Mouse (Mus musculus): ENCODE measurements around the gene Mast3. TPM values are rescaled to one million over a fixed set of nuclear protein-coding genes. Genes with fewer than 3 reads are reported as not detected.

The Mast3 gene
- polyA plus RNA-seq, 1 experiment from 2014 or later: 13.5 TPM

GRCm38 (mm10) chr8:70746676-70747075, 58.2 kb downstream of the Mast3 start:
- DNase-seq (ENCODE audit: low spot score) (no peak), ATAC-seq (ENCODE audit: low read depth) (no peak)
- no peak overlapping the region for H3K27ac ChIP-seq (replicated peaks; ENCODE audit: low read depth, low read length)
- H3K4me2 ChIP-seq (ENCODE audit: low read depth, low read length): no peak overlapping the region
- H3K9ac ChIP-seq (ENCODE audit: low read depth, low read length): no peak overlapping the region
- no peaks in the 10 kb centered on the region for H3K36me3 ChIP-seq (ENCODE audit: control insufficient read depth, insufficient read depth, low read length)
- WGBS: 60% methylated on average over 9 of the region's 9 CpGs
- no peak overlapping the region for H3K4me3 ChIP-seq (ENCODE audit: low read depth, low read length)
- 0 out of 2 replicates have a peak, but pooled peaks cover 3% of the 10 kb centered on the region for H3K4me1 ChIP-seq (ENCODE audit: control insufficient read depth, insufficient read depth, low read length)
- H3K9me3 ChIP-seq (ENCODE audit: control insufficient read depth, low read length): no peaks in the 10 kb centered on the region
- H3K27me3 ChIP-seq (replicated peaks; ENCODE audit: control insufficient read depth, insufficient read depth, low read length): peaks cover 72% of the 10 kb centered on the region

GRCm38 (mm10) chr8:70745691-70746220, 59.1 kb downstream of the Mast3 start:
- H3K4me2 ChIP-seq (ENCODE audit: low read depth, low read length): no peak overlapping the region
- peaks cover 79% of the 10 kb centered on the region for H3K27me3 ChIP-seq (replicated peaks; ENCODE audit: control insufficient read depth, insufficient read depth, low read length)
- no peak for DNase-seq (ENCODE audit: low spot score)
- 50% methylated on average over 13 of the region's 19 CpGs for WGBS
- no peak overlapping the region for H3K4me3 ChIP-seq (ENCODE audit: low read depth, low read length)
- no peaks in the 10 kb centered on the region for H3K9me3 ChIP-seq (ENCODE audit: control insufficient read depth, low read length)
- no peaks in the 10 kb centered on the region for H3K36me3 ChIP-seq (ENCODE audit: control insufficient read depth, insufficient read depth, low read length)
- H3K4me1 ChIP-seq (ENCODE audit: control insufficient read depth, insufficient read depth, low read length): 0 out of 2 replicates have a peak, but pooled peaks cover 3% of the 10 kb centered on the region
- no peak for ATAC-seq (ENCODE audit: low read depth)
- no peak overlapping the region for H3K9ac ChIP-seq (ENCODE audit: low read depth, low read length)
- H3K27ac ChIP-seq (replicated peaks; ENCODE audit: low read depth, low read length): no peak overlapping the region

GRCm38 (mm10) chr8:70744806-70745205, 60.0 kb downstream of the Mast3 start:
- Histone ChIP-seq H3K27ac (replicated peaks; ENCODE audit: low read depth, low read length) (no peak overlapping the region), H3K4me1 (ENCODE audit: control insufficient read depth, insufficient read depth, low read length) (0 out of 2 replicates have a peak, but pooled peaks cover 3% of the 10 kb centered on the region), H3K9ac (ENCODE audit: low read depth, low read length) (no peak overlapping the region), H3K36me3 (ENCODE audit: control insufficient read depth, insufficient read depth, low read length) (no peaks in the 10 kb centered on the region), H3K4me3 (ENCODE audit: low read depth, low read length) (no peak overlapping the region), H3K4me2 (ENCODE audit: low read depth, low read length) (no peak overlapping the region), H3K9me3 (ENCODE audit: control insufficient read depth, low read length) (no peaks in the 10 kb centered on the region), H3K27me3 (replicated peaks; ENCODE audit: control insufficient read depth, insufficient read depth, low read length) (peaks cover 84% of the 10 kb centered on the region)
- ATAC-seq (ENCODE audit: low read depth): no peak
- 56% methylated on average over 11 of the region's 11 CpGs for WGBS
- DNase-seq (ENCODE audit: low spot score): no peak

- 4% methylated on average over 47 of the region's 48 CpGs for WGBS
- Histone ChIP-seq H3K4me3 (ENCODE audit: low read depth, low read length) (peak overlapping the region; percentile 36), H3K4me1 (ENCODE audit: control insufficient read depth, insufficient read depth, low read length) (0 out of 2 replicates have a peak, but pooled peaks cover 3% of the 10 kb centered on the region), H3K9me3 (ENCODE audit: control insufficient read depth, low read length) (no peaks in the 10 kb centered on the region), H3K9ac (ENCODE audit: low read depth, low read length) (peak overlapping the region; percentile 55), H3K36me3 (ENCODE audit: control insufficient read depth, insufficient read depth, low read length) (no peaks in the 10 kb centered on the region), H3K27ac (replicated peaks; ENCODE audit: low read depth, low read length) (no peak overlapping the region), H3K4me2 (ENCODE audit: low read depth, low read length) (peak overlapping the region; percentile 59), H3K27me3 (replicated peaks; ENCODE audit: control insufficient read depth, insufficient read depth, low read length) (peaks cover 78% of the 10 kb centered on the region)
- ATAC-seq (ENCODE audit: low read depth) (peak; percentile 16; the same call in 1 of the 2 replicates), DNase-seq (ENCODE audit: low spot score) (peak; percentile 50)
Measured at GRCm38 (mm10) chr8:70743656-70744590, 60.9 kb downstream of the Mast3 start.

- Histone ChIP-seq H3K27me3 (replicated peaks; ENCODE audit: control insufficient read depth, insufficient read depth, low read length) (peaks cover 71% of the 10 kb centered on the region), H3K9ac (ENCODE audit: low read depth, low read length) (0 out of 2 replicates have a peak overlapping the region, but pooled peaks have one; percentile 5), H3K4me1 (ENCODE audit: control insufficient read depth, insufficient read depth, low read length) (0 out of 2 replicates have a peak, but pooled peaks cover 3% of the 10 kb centered on the region), H3K27ac (replicated peaks; ENCODE audit: low read depth, low read length) (no peak overlapping the region), H3K9me3 (ENCODE audit: control insufficient read depth, low read length) (no peaks in the 10 kb centered on the region), H3K36me3 (ENCODE audit: control insufficient read depth, insufficient read depth, low read length) (no peaks in the 10 kb centered on the region), H3K4me3 (ENCODE audit: low read depth, low read length) (peak overlapping the region; percentile 36), H3K4me2 (ENCODE audit: low read depth, low read length) (peak overlapping the region; percentile 59)
- ATAC-seq (ENCODE audit: low read depth): no peak
- DNase-seq (ENCODE audit: low spot score): no peak
- 3% methylated on average over 28 of the region's 38 CpGs for WGBS
Measured at GRCm38 (mm10) chr8:70742981-70743655, 61.7 kb downstream of the Mast3 start.

GRCm38 (mm10) chr8:70742176-70742575, 62.7 kb downstream of the Mast3 start:
- WGBS: 56% methylated on average over 11 of the region's 11 CpGs
- peaks cover 65% of the 10 kb centered on the region for H3K27me3 ChIP-seq (replicated peaks; ENCODE audit: control insufficient read depth, insufficient read depth, low read length)
- H3K36me3 ChIP-seq (ENCODE audit: control insufficient read depth, insufficient read depth, low read length): no peaks in the 10 kb centered on the region
- no peak for ATAC-seq (ENCODE audit: low read depth)
- no peak overlapping the region for H3K27ac ChIP-seq (replicated peaks; ENCODE audit: low read depth, low read length)
- no peak overlapping the region for H3K4me2 ChIP-seq (ENCODE audit: low read depth, low read length)
- DNase-seq (ENCODE audit: low spot score): no peak
- no peaks in the 10 kb centered on the region for H3K9me3 ChIP-seq (ENCODE audit: control insufficient read depth, low read length)
- H3K9ac ChIP-seq (ENCODE audit: low read depth, low read length): no peak overlapping the region
- 0 out of 2 replicates have a peak, but pooled peaks cover 3% of the 10 kb centered on the region for H3K4me1 ChIP-seq (ENCODE audit: control insufficient read depth, insufficient read depth, low read length)
- no peak overlapping the region for H3K4me3 ChIP-seq (ENCODE audit: low read depth, low read length)

- ATAC-seq (ENCODE audit: low read depth): no peak
- no peak for DNase-seq (ENCODE audit: low spot score)
- H3K9ac ChIP-seq (ENCODE audit: low read depth, low read length): no peak overlapping the region
- H3K36me3 ChIP-seq (ENCODE audit: control insufficient read depth, insufficient read depth, low read length): no peaks in the 10 kb centered on the region
- no peaks in the 10 kb centered on the region for H3K9me3 ChIP-seq (ENCODE audit: control insufficient read depth, low read length)
- H3K4me2 ChIP-seq (ENCODE audit: low read depth, low read length): no peak overlapping the region
- no peak overlapping the region for H3K27ac ChIP-seq (replicated peaks; ENCODE audit: low read depth, low read length)
- 0 out of 2 replicates have a peak, but pooled peaks cover 3% of the 10 kb centered on the region for H3K4me1 ChIP-seq (ENCODE audit: control insufficient read depth, insufficient read depth, low read length)
- 44% methylated on average over 5 of the region's 5 CpGs for WGBS
- H3K4me3 ChIP-seq (ENCODE audit: low read depth, low read length): no peak overlapping the region
- H3K27me3 ChIP-seq (replicated peaks; ENCODE audit: control insufficient read depth, insufficient read depth, low read length): peaks cover 59% of the 10 kb centered on the region
Measured at GRCm38 (mm10) chr8:70741661-70742060, 63.2 kb downstream of the Mast3 start.

GRCm38 (mm10) chr8:70738211-70738610, 66.6 kb downstream of the Mast3 start:
- Histone ChIP-seq H3K9me3 (ENCODE audit: control insufficient read depth, low read length) (no peaks in the 10 kb centered on the region), H3K9ac (ENCODE audit: low read depth, low read length) (no peak overlapping the region), H3K4me1 (ENCODE audit: control insufficient read depth, insufficient read depth, low read length) (no peaks in the 10 kb centered on the region), H3K27me3 (replicated peaks; ENCODE audit: control insufficient read depth, insufficient read depth, low read length) (peaks cover 25% of the 10 kb centered on the region), H3K27ac (replicated peaks; ENCODE audit: low read depth, low read length) (no peak overlapping the region), H3K36me3 (ENCODE audit: control insufficient read depth, insufficient read depth, low read length) (no peaks in the 10 kb centered on the region), H3K4me2 (ENCODE audit: low read depth, low read length) (no peak overlapping the region), H3K4me3 (ENCODE audit: low read depth, low read length) (no peak overlapping the region)
- no peak for DNase-seq (ENCODE audit: low spot score)
- ATAC-seq (ENCODE audit: low read depth): no peak
- 44% methylated on average over 3 of the region's 3 CpGs for WGBS

Data from embryonic facial prominence, embryonic 14.5 days (tissue).